Mouse (Mus musculus): ENCODE data around the gene Slc3a2.
"Not testable (repeated sequence)": the region's sequence is repeated elsewhere in the genome, so short reads cannot be mapped to it uniquely, and the experiment has no call there.

The Slc3a2 gene

GRCm38 (mm10) chr19:8727495-8728114 lies 4.4 kb upstream of the Slc3a2 start:
- DNase-seq (ENCODE audit: low spot score in 2 of 2) = no peak

GRCm38 (mm10) chr19:8726609-8727390 lies 3.6 kb upstream of the Slc3a2 start:
- DNase-seq (ENCODE audit: low spot score in 2 of 2) = no peak

- DNase-seq (ENCODE audit: low spot score in 2 of 2) = no peak
Observed at GRCm38 (mm10) chr19:8725081-8725613, 2.0 kb upstream of the Slc3a2 start.

GRCm38 (mm10) chr19:8724392-8724791 lies 1.2 kb upstream of the Slc3a2 start:
- DNase-seq (ENCODE audit: low spot score in 2 of 2) = no peak

GRCm38 (mm10) chr19:8723574-8724346 lies 591 bp upstream of the Slc3a2 start:
- no peak for DNase-seq (ENCODE audit: low spot score in 2 of 2)

- no peak for DNase-seq (ENCODE audit: low spot score in 2 of 2)
Observed at GRCm38 (mm10) chr19:8722559-8722906, 636 bp downstream of the Slc3a2 start.

- DNase-seq (ENCODE audit: low spot score in 2 of 2) = no peak
Observed at GRCm38 (mm10) chr19:8722021-8722420, 1.1 kb downstream of the Slc3a2 start.

GRCm38 (mm10) chr19:8721378-8721777 lies 1.8 kb downstream of the Slc3a2 start:
- DNase-seq (ENCODE audit: low spot score in 2 of 2) = no peak

GRCm38 (mm10) chr19:8719037-8719436 lies 4.1 kb downstream of the Slc3a2 start:
- not testable (repeated sequence) for DNase-seq (ENCODE audit: low spot score in 2 of 2)

GRCm38 (mm10) chr19:8718357-8718756 lies 4.8 kb downstream of the Slc3a2 start:
- DNase-seq (ENCODE audit: low spot score in 2 of 2) = peak; percentile 35 to 74

GRCm38 (mm10) chr19:8716767-8717475 lies 6.2 kb downstream of the Slc3a2 start:
- DNase-seq (ENCODE audit: low spot score in 2 of 2) = no peak

- no peak for DNase-seq (ENCODE audit: low spot score in 2 of 2)
Observed at GRCm38 (mm10) chr19:8715868-8716766, 7.1 kb downstream of the Slc3a2 start.

- no peak for DNase-seq (ENCODE audit: low spot score in 2 of 2)
Observed at GRCm38 (mm10) chr19:8714653-8715481, 8.3 kb downstream of the Slc3a2 start.

- DNase-seq (ENCODE audit: low spot score in 2 of 2) = no peak
Observed at GRCm38 (mm10) chr19:8713997-8714652, 9.0 kb downstream of the Slc3a2 start.

GRCm38 (mm10) chr19:8713306-8713996 lies 9.7 kb downstream of the Slc3a2 start:
- DNase-seq (ENCODE audit: low spot score in 2 of 2) = peak; percentile 93 to 98

- DNase-seq (ENCODE audit: low spot score in 2 of 2) = peak; percentile 66 to 75
Observed at GRCm38 (mm10) chr19:8712870-8713305, 10.3 kb downstream of the Slc3a2 start.

GRCm38 (mm10) chr19:8711949-8712869 lies 11.0 kb downstream of the Slc3a2 start:
- peak; percentile 27 to 48 for DNase-seq (ENCODE audit: low spot score in 2 of 2)
